Mouse (Mus musculus): ENCODE results near the gene C9orf72.

Gene C9orf72

GRCm38 (mm10) chr4:35175566-35175965 lies 50.4 kb downstream of the C9orf72 start:
- DNase-seq = no peak

GRCm38 (mm10) chr4:35173551-35173950 lies 52.4 kb downstream of the C9orf72 start:
- no peak for DNase-seq

GRCm38 (mm10) chr4:35172471-35172870 lies 53.5 kb downstream of the C9orf72 start:
- no peak for DNase-seq

- DNase-seq = no peak
Measured at GRCm38 (mm10) chr4:35169571-35170125, 56.3 kb downstream of the C9orf72 start.

GRCm38 (mm10) chr4:35167855-35168254 lies 58.1 kb downstream of the C9orf72 start:
- no peak for DNase-seq

- no peak for DNase-seq
Measured at GRCm38 (mm10) chr4:35165947-35166346, 60.0 kb downstream of the C9orf72 start.

GRCm38 (mm10) chr4:35165275-35165674 lies 60.7 kb downstream of the C9orf72 start:
- no peak for DNase-seq

GRCm38 (mm10) chr4:35157815-35158214 lies 68.2 kb downstream of the C9orf72 start:
- DNase-seq = no peak

GRCm38 (mm10) chr4:35156751-35157611 lies 69.0 kb downstream of the C9orf72 start, which contains the start of gene Mob3b:
TSS of gene Mob3b (minus strand) at chr4:35157484.
- DNase-seq = peak; percentile 32

- peak; percentile 9 for DNase-seq
Measured at GRCm38 (mm10) chr4:35156149-35156611, 69.8 kb downstream of the C9orf72 start.

GRCm38 (mm10) chr4:35155132-35155922 lies 70.6 kb downstream of the C9orf72 start:
- DNase-seq = no peak

- DNase-seq = no peak
Measured at GRCm38 (mm10) chr4:35154051-35154450, 71.9 kb downstream of the C9orf72 start.

- DNase-seq = no peak
Measured at GRCm38 (mm10) chr4:35151756-35152155, 74.2 kb downstream of the C9orf72 start, which contains the start of gene Ifnk. TSS of gene Ifnk (plus strand) at chr4:35152056.

- no peak for DNase-seq
Measured at GRCm38 (mm10) chr4:35150706-35151105, 75.3 kb downstream of the C9orf72 start.

GRCm38 (mm10) chr4:35148326-35148725 lies 77.6 kb downstream of the C9orf72 start:
- DNase-seq = no peak

- no peak for DNase-seq
Measured at GRCm38 (mm10) chr4:35146597-35146996, 79.4 kb downstream of the C9orf72 start.

- no peak for DNase-seq
Measured at GRCm38 (mm10) chr4:35145726-35146125, 80.2 kb downstream of the C9orf72 start.

GRCm38 (mm10) chr4:35143472-35144102 lies 82.4 kb downstream of the C9orf72 start:
- DNase-seq = no peak
